Mouse (Mus musculus): ENCODE results near the gene Nlrc4. TPM values are rescaled to one million over a fixed set of nuclear protein-coding genes. Genes with fewer than 3 reads are reported as not detected.
"Not testable (repeated sequence)": the region's sequence is repeated elsewhere in the genome, so short reads cannot be mapped to it uniquely, and the experiment has no call there.

Nlrc4 gene
- 0.43 and 0.51 TPM in 2 replicates for polyA plus RNA-seq (2015; fragmentation: Nextera tagmentation; extraction: Ambion mirVana)

- no peak within 1 kb of the TSS for H3K4me3 ChIP-seq (replicated peaks)
- no peaks in the 10 kb centered on the region for H3K36me3 ChIP-seq
- 40% methylated on average over 8 of the region's 8 CpGs for WGBS
- H3K27ac ChIP-seq (replicated peaks), result no peak within 1 kb of the TSS
- H3K9ac ChIP-seq, result no peak within 1 kb of the TSS
- no peaks in the 10 kb centered on the region for H3K4me1 ChIP-seq
- no peaks in the 10 kb centered on the region for H3K27me3 ChIP-seq
- no peak within 1 kb of the TSS for H3K4me2 ChIP-seq (replicated peaks)
- ATAC-seq (ENCODE audit: insufficient number of reproducible peaks, low FRiP score, low TSS enrichment, low read depth), result no peak
- H3K9me3 ChIP-seq (replicated peaks), result no peaks in the 10 kb centered on the region
Measured at GRCm38 (mm10) chr17:74458711-74459408, at the start of gene Nlrc4. Gene Nlrc4 (minus strand): TSS chr17:74459142.

GRCm38 (mm10) chr17:74508600-74508999 lies 49.7 kb upstream of the Nlrc4 start:
- Histone ChIP-seq H3K27me3 (no peaks in the 10 kb centered on the region), H3K4me1 (no peaks in the 10 kb centered on the region), H3K27ac (replicated peaks) (no peak overlapping the region), H3K4me2 (replicated peaks) (no peak overlapping the region), H3K36me3 (no peaks in the 10 kb centered on the region), H3K4me3 (replicated peaks) (no peak overlapping the region), H3K9me3 (replicated peaks) (no peaks in the 10 kb centered on the region), H3K9ac (no peak overlapping the region)
- no peak for ATAC-seq (ENCODE audit: insufficient number of reproducible peaks, low FRiP score, low TSS enrichment, low read depth)
- WGBS, result 90% methylated on average over 3 of the region's 3 CpGs

GRCm38 (mm10) chr17:74507934-74508333 lies 49.0 kb upstream of the Nlrc4 start:
- Histone ChIP-seq H3K27ac (replicated peaks) (no peak overlapping the region), H3K36me3 (no peaks in the 10 kb centered on the region), H3K9me3 (replicated peaks) (no peaks in the 10 kb centered on the region), H3K9ac (no peak overlapping the region), H3K4me3 (replicated peaks) (no peak overlapping the region), H3K4me2 (replicated peaks) (no peak overlapping the region), H3K27me3 (no peaks in the 10 kb centered on the region), H3K4me1 (no peaks in the 10 kb centered on the region)
- WGBS, result 72% methylated on average over 2 of the region's 2 CpGs
- ATAC-seq (ENCODE audit: insufficient number of reproducible peaks, low FRiP score, low TSS enrichment, low read depth), result no peak

GRCm38 (mm10) chr17:74501085-74501484 lies 42.1 kb upstream of the Nlrc4 start:
- Histone ChIP-seq H3K9me3 (replicated peaks) (no peaks in the 10 kb centered on the region), H3K4me1 (no peaks in the 10 kb centered on the region), H3K4me2 (replicated peaks) (no peak overlapping the region), H3K36me3 (peaks cover 30% of the 10 kb centered on the region), H3K9ac (no peak overlapping the region), H3K27me3 (no peaks in the 10 kb centered on the region), H3K4me3 (replicated peaks) (no peak overlapping the region), H3K27ac (replicated peaks) (no peak overlapping the region)
- ATAC-seq (ENCODE audit: insufficient number of reproducible peaks, low FRiP score, low TSS enrichment, low read depth), result no peak

GRCm38 (mm10) chr17:74500204-74500603 lies 41.3 kb upstream of the Nlrc4 start:
- no peak for ATAC-seq (ENCODE audit: insufficient number of reproducible peaks, low FRiP score, low TSS enrichment, low read depth)
- H3K4me1 ChIP-seq, result no peaks in the 10 kb centered on the region
- H3K36me3 ChIP-seq, result peaks cover 37% of the 10 kb centered on the region
- whole genome bisulfite sequencing, result 85% methylated on average over 4 of the region's 4 CpGs
- no peak overlapping the region for H3K4me3 ChIP-seq (replicated peaks)
- H3K9ac ChIP-seq, result no peak overlapping the region
- no peak overlapping the region for H3K27ac ChIP-seq (replicated peaks)
- no peaks in the 10 kb centered on the region for H3K27me3 ChIP-seq
- no peak overlapping the region for H3K4me2 ChIP-seq (replicated peaks)
- H3K9me3 ChIP-seq (replicated peaks), result no peaks in the 10 kb centered on the region

- Histone ChIP-seq H3K4me2 (replicated peaks) (no peak overlapping the region), H3K9me3 (replicated peaks) (no peaks in the 10 kb centered on the region), H3K27me3 (no peaks in the 10 kb centered on the region), H3K36me3 (peaks cover 32% of the 10 kb centered on the region), H3K27ac (replicated peaks) (no peak overlapping the region), H3K4me3 (replicated peaks) (no peak overlapping the region), H3K4me1 (no peaks in the 10 kb centered on the region), H3K9ac (no peak overlapping the region)
- no peak for ATAC-seq (ENCODE audit: insufficient number of reproducible peaks, low FRiP score, low TSS enrichment, low read depth)
- 91% methylated on average over 3 of the region's 3 CpGs for WGBS
Measured at GRCm38 (mm10) chr17:74491565-74491964, 32.6 kb upstream of the Nlrc4 start.

- no peaks in the 10 kb centered on the region for H3K4me1 ChIP-seq
- peak overlapping the region; percentile 46 for H3K4me2 ChIP-seq (replicated peaks)
- H3K9me3 ChIP-seq (replicated peaks), result no peaks in the 10 kb centered on the region
- peak overlapping the region; percentile 96 for H3K4me3 ChIP-seq (replicated peaks)
- no peak for ATAC-seq (ENCODE audit: insufficient number of reproducible peaks, low FRiP score, low TSS enrichment, low read depth)
- 0% methylated on average over 12 of the region's 12 CpGs for WGBS
- peak overlapping the region; percentile 79 for H3K27ac ChIP-seq (replicated peaks)
- H3K27me3 ChIP-seq, result no peaks in the 10 kb centered on the region
- peaks cover 20% of the 10 kb centered on the region for H3K36me3 ChIP-seq
- peak overlapping the region; percentile 75 for H3K9ac ChIP-seq
Measured at GRCm38 (mm10) chr17:74489901-74490220, 30.9 kb upstream of the Nlrc4 start.

DNA sequence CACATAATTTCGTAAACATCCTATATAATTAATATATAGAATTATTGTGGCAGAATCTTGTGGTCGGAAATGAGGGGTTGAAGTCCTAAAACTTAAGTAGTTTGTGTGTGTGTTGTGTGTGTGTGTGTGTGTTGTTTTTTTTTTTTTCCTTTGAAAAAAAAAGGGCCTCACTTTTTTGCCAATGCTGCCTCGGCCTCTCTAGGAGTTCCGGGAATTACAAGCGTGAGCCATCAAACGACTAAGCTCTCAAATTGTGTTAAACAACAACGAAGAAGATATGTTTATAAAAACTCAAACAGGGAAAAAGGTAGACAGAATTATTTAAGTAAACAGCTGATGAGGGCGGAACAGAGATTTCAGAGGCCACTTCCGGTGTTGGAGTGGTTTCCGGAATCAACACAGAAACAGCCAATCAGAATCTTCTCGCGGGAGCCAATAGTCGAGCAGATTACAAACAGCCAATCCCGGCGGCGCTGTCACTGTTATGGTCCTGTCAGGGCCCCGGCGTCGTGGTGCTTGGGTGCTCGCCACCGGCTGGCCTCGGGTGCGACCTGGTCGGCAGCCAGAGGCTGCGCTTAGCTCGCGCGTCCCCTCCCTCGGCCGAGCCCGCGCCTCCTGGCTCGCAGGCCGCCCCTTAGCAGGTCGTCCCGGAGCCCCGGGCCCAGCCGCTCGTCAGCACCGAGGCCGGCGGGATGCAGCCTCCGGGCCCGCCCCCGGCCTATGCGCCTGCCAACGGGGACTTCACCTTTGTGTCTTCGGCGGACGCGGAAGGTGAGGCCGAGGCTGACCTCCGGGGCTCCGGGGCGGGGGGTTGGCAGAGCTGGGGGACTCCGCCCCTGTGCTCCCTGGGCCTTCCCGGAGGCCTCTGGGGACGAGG lies 30.3 kb upstream of the Nlrc4 start, which contains the start of gene Yipf4:
TSS of gene Yipf4 (plus strand) at position 470 of the 877 bp plus-strand sequence.
- Histone ChIP-seq H3K27me3 (no peaks in the 10 kb centered on the region), H3K27ac (replicated peaks) (peak within 1 kb of the TSS; percentile 79), H3K36me3 (peaks cover 14% of the 10 kb centered on the region), H3K9me3 (replicated peaks) (no peaks in the 10 kb centered on the region), H3K4me1 (no peaks in the 10 kb centered on the region), H3K4me3 (replicated peaks) (peak within 1 kb of the TSS; percentile 96), H3K9ac (peak within 1 kb of the TSS; percentile 75), H3K4me2 (replicated peaks) (peak within 1 kb of the TSS; percentile 46)
- ATAC-seq (ENCODE audit: insufficient number of reproducible peaks, low FRiP score, low TSS enrichment, low read depth), result peak; percentile 98
- 4% methylated on average over 58 of the region's 58 CpGs for WGBS

GRCm38 (mm10) chr17:74480361-74481069 lies 21.6 kb upstream of the Nlrc4 start:
- ATAC-seq (ENCODE audit: insufficient number of reproducible peaks, low FRiP score, low TSS enrichment, low read depth), result no peak
- no peak overlapping the region for H3K9ac ChIP-seq
- WGBS, result 84% methylated on average over 14 of the region's 14 CpGs

GRCm38 (mm10) chr17:74470133-74470532 lies 11.2 kb upstream of the Nlrc4 start:
- H3K27me3 ChIP-seq; H3K4me3 ChIP-seq (replicated peaks); H3K9me3 ChIP-seq (replicated peaks); H3K36me3 ChIP-seq; ATAC-seq (ENCODE audit: insufficient number of reproducible peaks, low FRiP score, low TSS enrichment, low read depth); H3K9ac ChIP-seq; H3K27ac ChIP-seq (replicated peaks); H3K4me1 ChIP-seq; H3K4me2 ChIP-seq (replicated peaks): not testable (repeated sequence)
- 78% methylated on average over 6 of the region's 6 CpGs for WGBS

More at GRCm38 (mm10) chr17:74480361-74481069, 21.6 kb upstream of the Nlrc4 start:
- Histone ChIP-seq H3K27me3 (no peaks in the 10 kb centered on the region), H3K9me3 (replicated peaks) (no peaks in the 10 kb centered on the region), H3K4me3 (replicated peaks) (no peak overlapping the region), H3K4me1 (no peaks in the 10 kb centered on the region), H3K27ac (replicated peaks) (no peak overlapping the region), H3K36me3 (no peaks in the 10 kb centered on the region), H3K4me2 (replicated peaks) (no peak overlapping the region)

DNA sequence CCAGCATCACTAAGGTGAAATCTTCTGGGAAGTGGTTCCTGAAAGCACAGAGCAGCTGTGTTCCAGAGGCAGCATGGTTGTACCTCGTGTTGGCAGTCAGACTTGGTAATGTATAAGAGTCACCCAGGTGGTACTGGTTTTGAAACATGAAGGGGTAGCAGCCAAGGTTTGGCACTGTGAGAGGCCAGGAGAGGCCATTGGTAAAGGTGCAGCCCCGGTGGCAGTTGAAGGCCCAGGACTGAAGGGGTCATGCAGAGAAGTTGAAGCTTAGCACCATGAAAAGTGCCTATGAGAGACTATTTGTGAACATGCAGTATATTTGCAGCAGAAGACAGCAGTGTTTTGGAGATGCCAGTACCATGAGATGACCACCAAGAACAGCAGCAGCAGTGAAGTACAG lies 9.0 kb upstream of the Nlrc4 start:
- H3K4me2 ChIP-seq (replicated peaks); H3K9me3 ChIP-seq (replicated peaks); H3K4me1 ChIP-seq; H3K36me3 ChIP-seq; H3K27me3 ChIP-seq; ATAC-seq (ENCODE audit: insufficient number of reproducible peaks, low FRiP score, low TSS enrichment, low read depth); H3K9ac ChIP-seq; H3K4me3 ChIP-seq (replicated peaks); H3K27ac ChIP-seq (replicated peaks): not testable (repeated sequence)
- 85% methylated on average over 2 of the region's 2 CpGs for WGBS
